Mouse (Mus musculus) thymus, adult 2 months (tissue): ENCODE measurements around the gene Serp1.

Source experiments
- CTCF ChIP-seq: fragments of 200-500 bp; IDR thresholded peaks from 2 replicates; pipeline ENCODE4 v1.5.1; 2012; ENCODE audit warnings: mild to moderate bottlenecking, control low read depth, low read length, moderate library complexity, borderline replicate concordance; ENCODE audit not compliant: control insufficient read depth, poor library complexity, insufficient read depth; ENCODE audit errors: extremely low read depth
- POLR2A ChIP-seq: fragments of 200-500 bp; IDR thresholded peaks from 2 replicates; pipeline ENCODE4 v1.6.1; 2012; ENCODE audit warnings: mild to moderate bottlenecking, low read length, control low read depth, moderate library complexity; ENCODE audit not compliant: control insufficient read depth, poor library complexity, insufficient read depth; ENCODE audit errors: extremely low read depth

GRCm38 (mm10) chr3:58501961-58502360 is 23.7 kb downstream of the Serp1 start:
- TF ChIP-seq CTCF: no peak
- no peak for TF ChIP-seq POLR2A
